Mouse (Mus musculus) myocyte (in vitro differentiated cells): ENCODE data around the gene Ltbp1. TPM values are rescaled to one million over a fixed set of nuclear protein-coding genes. Genes with fewer than 3 reads are reported as not detected.
A peak's percentile ranks its signal among the peaks of the same experiment; 100 is the strongest.

Experiments
- H3K27me3 ChIP-seq: one replicate; pipeline ENCODE4 v1.6.1; 2011; ENCODE audit not compliant: control insufficient read depth, insufficient read depth, insufficient read length
- H3K36me3 ChIP-seq: one replicate; pipeline ENCODE4 v1.6.1; 2011; ENCODE audit not compliant: control insufficient read depth, insufficient read depth
- H3K4me2 ChIP-seq: one replicate; pipeline ENCODE4 v1.6.1; 2011; ENCODE audit warnings: low read depth, control low read depth
- H3K4me3 ChIP-seq: one replicate; pipeline ENCODE4 v1.5.1; 2011; ENCODE audit warnings: mild to moderate bottlenecking, control low read depth, moderate library complexity
- H3K79me2 ChIP-seq: one replicate; pipeline ENCODE4 v1.6.1; 2011; ENCODE audit not compliant: control insufficient read depth, insufficient read depth
- H3ac ChIP-seq: one replicate; pipeline ENCODE4 v1.6.1; 2011; ENCODE audit not compliant: control insufficient read depth, insufficient read length
- CEBPB ChIP-seq: IDR thresholded peaks from 2 replicates; pipeline ENCODE4 v1.6.1; 2011; ENCODE audit warnings: mild to moderate bottlenecking, moderate library complexity; ENCODE audit not compliant: poor library complexity, insufficient read depth, severe bottlenecking
- E2F4 ChIP-seq: IDR thresholded peaks from one replicate; pipeline ENCODE4 v1.6.1; 2011; ENCODE audit warnings: mild to moderate bottlenecking, control low read depth, moderate library complexity; ENCODE audit not compliant: insufficient read depth
- MAX ChIP-seq: IDR thresholded peaks from one replicate; pipeline ENCODE4 v1.6.1; 2011; ENCODE audit warnings: low read depth, mild to moderate bottlenecking, control low read depth
- MYOD1 ChIP-seq, 3 experiments: IDR thresholded peaks; one replicate each; pipeline ENCODE4 v1.6.1; 2011; ENCODE audit warnings: control low read depth in 2 of 3, low read depth in 2 of 3, mild to moderate bottlenecking in 2 of 3, moderate library complexity in 1 of 3; ENCODE audit not compliant: insufficient read length in 2 of 3, control insufficient read depth in 1 of 3
- MYOG ChIP-seq, 3 experiments: IDR thresholded peaks; one replicate each; pipeline ENCODE4 v1.6.1; 2011; ENCODE audit warnings: control low read depth in 2 of 3, low read depth in 2 of 3, mild to moderate bottlenecking in 2 of 3; ENCODE audit not compliant: insufficient read length in 2 of 3, control insufficient read depth in 1 of 3, insufficient read depth in 1 of 3
- POLR2A ChIP-seq: IDR thresholded peaks from one replicate; pipeline ENCODE4 v1.6.1; 2011; ENCODE audit warnings: low read depth, mild to moderate bottlenecking, control low read depth, moderate library complexity; ENCODE audit not compliant: insufficient read length
- POLR2AphosphoS2 ChIP-seq: IDR thresholded peaks from one replicate; pipeline ENCODE4 v1.6.1; 2011; ENCODE audit warnings: low read depth, control low read depth; ENCODE audit not compliant: insufficient read length
- REST ChIP-seq: IDR thresholded peaks from one replicate; pipeline ENCODE4 v1.6.1; 2011; ENCODE audit warnings: mild to moderate bottlenecking, control low read depth, moderate library complexity; ENCODE audit not compliant: insufficient read depth, insufficient read length
- SRF ChIP-seq: IDR thresholded peaks from one replicate; pipeline ENCODE4 v1.6.1; 2011; ENCODE audit warnings: low read depth; ENCODE audit not compliant: control insufficient read depth, insufficient read length
- TCF12 ChIP-seq: IDR thresholded peaks from one replicate; pipeline ENCODE4 v1.6.1; 2011; ENCODE audit warnings: mild to moderate bottlenecking, control low read depth; ENCODE audit not compliant: poor library complexity, insufficient read depth, severe bottlenecking
- TCF3 ChIP-seq: IDR thresholded peaks from one replicate; pipeline ENCODE4 v1.6.1; 2011; ENCODE audit warnings: low read depth, control low read depth; ENCODE audit not compliant: insufficient read length
- USF1 ChIP-seq: IDR thresholded peaks from one replicate; pipeline ENCODE4 v1.6.1; 2011; ENCODE audit warnings: low read depth, mild to moderate bottlenecking, control low read depth, moderate library complexity
- polyA plus RNA-seq: library from polyadenylated mRNA; unstranded; fragments of >200 nt; fragmentation: generic; extraction: Trizol; gene quantifications from one replicate; pipeline ENCODE4 v1.2.1, GENCODE M21; 2012; ENCODE audit warnings: missing spikeins

The Ltbp1 gene
- polyA plus RNA-seq, 1 experiment, result 19.4 TPM

DNA sequence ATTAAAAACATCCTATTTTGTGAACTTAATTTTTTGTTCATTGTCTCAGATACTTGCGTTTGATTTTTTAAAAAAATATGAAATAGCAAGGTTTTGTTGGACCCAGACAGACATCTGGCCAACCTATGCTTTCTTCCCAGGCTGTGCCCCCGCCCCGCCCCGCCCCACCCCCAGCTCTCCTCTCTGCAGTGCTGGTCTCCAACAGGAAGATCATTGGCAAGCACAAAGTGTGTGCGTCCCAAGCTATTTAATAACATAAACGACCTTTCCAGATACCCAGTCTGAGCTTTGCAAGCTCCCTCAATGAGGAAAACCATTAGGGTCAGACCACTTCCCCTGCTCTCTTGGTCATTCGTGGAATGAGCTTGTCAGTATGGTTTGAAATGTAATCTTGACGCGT, 330.3 kb downstream of the Ltbp1 start:
- Histone ChIP-seq H3ac (no peak overlapping the region), H3K4me2 (no peak overlapping the region)
- no peak for TF ChIP-seq USF1
- TF ChIP-seq SRF, result no peak
- no peak for TF ChIP-seq REST
- no peak for TF ChIP-seq TCF3
- TF ChIP-seq MYOD1 (IDR thresholded peaks at IDR 0.05; ENCODE audit: control insufficient read depth in 1 of 3, insufficient read length in 2 of 3, low read depth in 2 of 3), result no peak
- no peak for TF ChIP-seq TCF12
- TF ChIP-seq POLR2A, result no peak
- no peak for TF ChIP-seq MAX
- no peak for TF ChIP-seq CEBPB
- TF ChIP-seq POLR2AphosphoS2, result no peak
- TF ChIP-seq E2F4, result no peak
- TF ChIP-seq MYOG (IDR thresholded peaks at IDR 0.05; ENCODE audit: control insufficient read depth in 1 of 3, insufficient read depth in 1 of 3, insufficient read length in 2 of 3, low read depth in 2 of 3), result no peak

DNA sequence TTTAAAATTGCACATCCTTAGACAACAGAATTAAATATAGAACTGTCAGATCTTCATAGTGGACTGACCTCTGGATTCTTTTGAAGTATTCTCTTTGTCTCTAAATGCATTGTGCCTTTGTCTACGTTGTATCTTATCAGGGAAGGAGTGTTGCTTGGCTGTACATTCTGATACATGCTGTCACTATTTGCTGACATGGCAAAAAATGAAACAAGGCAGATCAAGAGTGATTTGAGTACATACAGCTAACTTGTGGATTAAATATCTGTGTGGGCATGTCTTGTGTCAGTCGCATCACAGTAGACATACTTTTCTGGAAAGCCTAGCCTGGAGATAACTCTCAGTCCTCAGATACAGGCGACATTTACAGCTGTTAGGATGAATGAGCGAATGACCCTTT, 335.9 kb downstream of the Ltbp1 start:
- Histone ChIP-seq H3K79me2 (no peaks in the 10 kb centered on the region), H3K4me2 (no peak overlapping the region), H3ac (no peak overlapping the region), H3K36me3 (no peaks in the 10 kb centered on the region), H3K4me3 (no peak overlapping the region), H3K27me3 (no peaks in the 10 kb centered on the region)
- TF ChIP-seq USF1 (no peak), MAX (no peak), TCF3 (no peak), E2F4 (no peak), CEBPB (no peak), REST (no peak), MYOG (IDR thresholded peaks at IDR 0.05; ENCODE audit: control insufficient read depth in 1 of 3, insufficient read depth in 1 of 3, insufficient read length in 2 of 3, low read depth in 2 of 3) (no peak), POLR2A (no peak), SRF (no peak)

More for the DNA sequence above, 330.3 kb downstream of the Ltbp1 start:
- Histone ChIP-seq H3K27me3 (no peaks in the 10 kb centered on the region), H3K4me3 (no peak overlapping the region), H3K36me3 (no peaks in the 10 kb centered on the region), H3K79me2 (no peaks in the 10 kb centered on the region)

DNA sequence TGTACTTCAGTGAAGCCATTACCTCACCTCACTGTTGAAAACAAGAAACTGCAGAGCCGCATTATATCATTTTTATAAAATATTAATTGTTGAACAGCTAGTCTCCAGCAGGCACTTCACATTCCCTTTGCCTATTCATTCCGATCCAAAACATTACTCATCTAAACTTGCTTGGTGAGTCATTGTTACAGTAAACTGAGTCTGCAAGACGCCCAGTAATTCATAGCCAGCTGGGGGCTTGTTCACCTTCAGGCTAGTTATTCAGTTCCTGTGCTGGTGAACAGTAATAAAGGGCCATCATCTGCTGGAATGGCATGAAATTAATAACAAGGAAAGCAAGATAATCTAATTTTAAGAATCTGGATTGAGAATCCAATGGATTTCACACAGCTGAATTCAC, 339.7 kb downstream of the Ltbp1 start:
- no peak overlapping the region for H3ac ChIP-seq
- no peaks in the 10 kb centered on the region for H3K79me2 ChIP-seq
- no peak for TF ChIP-seq TCF3
- TF ChIP-seq MYOD1 (IDR thresholded peaks at IDR 0.05; ENCODE audit: control insufficient read depth in 1 of 3, insufficient read length in 2 of 3, low read depth in 2 of 3), result no peak
- TF ChIP-seq REST, result no peak
- TF ChIP-seq TCF12, result no peak
- no peak for TF ChIP-seq E2F4
- TF ChIP-seq USF1, result no peak
- no peak for TF ChIP-seq CEBPB
- TF ChIP-seq MAX, result no peak
- TF ChIP-seq MYOG (IDR thresholded peaks at IDR 0.05; ENCODE audit: control insufficient read depth in 1 of 3, insufficient read depth in 1 of 3, insufficient read length in 2 of 3, low read depth in 2 of 3), result no peak
- no peak for TF ChIP-seq POLR2AphosphoS2
- TF ChIP-seq POLR2A, result no peak
- no peak for TF ChIP-seq SRF
- H3K4me2 ChIP-seq, result peak overlapping the region; percentile 56
- no peaks in the 10 kb centered on the region for H3K36me3 ChIP-seq
- no peaks in the 10 kb centered on the region for H3K27me3 ChIP-seq
- H3K4me3 ChIP-seq, result no peak overlapping the region

DNA sequence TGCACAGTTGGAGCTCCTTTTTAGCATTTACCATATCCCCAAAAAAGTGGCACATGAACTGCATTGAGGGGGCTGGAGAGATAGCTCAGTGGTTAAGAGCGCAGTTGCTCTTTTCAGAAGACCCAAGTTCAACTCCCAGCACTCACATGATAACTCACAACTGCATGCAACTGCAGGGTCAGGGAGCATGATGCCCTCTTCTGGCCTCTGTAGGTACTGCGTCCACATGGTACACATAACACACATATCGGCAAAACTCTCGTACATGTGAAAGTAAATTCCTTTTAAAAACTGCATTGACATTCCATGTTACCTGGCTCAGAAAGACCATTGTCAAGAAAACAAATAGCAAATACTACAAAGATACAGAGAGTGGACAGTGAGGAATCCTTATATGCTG, 342.0 kb downstream of the Ltbp1 start:
- Histone ChIP-seq H3K4me2 (no peak overlapping the region), H3K79me2 (no peaks in the 10 kb centered on the region), H3K27me3 (no peaks in the 10 kb centered on the region), H3ac (no peak overlapping the region), H3K36me3 (no peaks in the 10 kb centered on the region), H3K4me3 (no peak overlapping the region)
- TF ChIP-seq MYOG (IDR thresholded peaks at IDR 0.05; ENCODE audit: control insufficient read depth in 1 of 3, insufficient read depth in 1 of 3, insufficient read length in 2 of 3, low read depth in 2 of 3), result no peak
- TF ChIP-seq MYOD1 (IDR thresholded peaks at IDR 0.05; ENCODE audit: control insufficient read depth in 1 of 3, insufficient read length in 2 of 3, low read depth in 2 of 3), result no peak
- TF ChIP-seq USF1, result no peak
- no peak for TF ChIP-seq MAX
- no peak for TF ChIP-seq E2F4
- no peak for TF ChIP-seq TCF3
- no peak for TF ChIP-seq REST
- no peak for TF ChIP-seq POLR2A
- TF ChIP-seq SRF, result no peak
- TF ChIP-seq POLR2AphosphoS2, result no peak
- no peak for TF ChIP-seq CEBPB
- TF ChIP-seq TCF12, result no peak

DNA sequence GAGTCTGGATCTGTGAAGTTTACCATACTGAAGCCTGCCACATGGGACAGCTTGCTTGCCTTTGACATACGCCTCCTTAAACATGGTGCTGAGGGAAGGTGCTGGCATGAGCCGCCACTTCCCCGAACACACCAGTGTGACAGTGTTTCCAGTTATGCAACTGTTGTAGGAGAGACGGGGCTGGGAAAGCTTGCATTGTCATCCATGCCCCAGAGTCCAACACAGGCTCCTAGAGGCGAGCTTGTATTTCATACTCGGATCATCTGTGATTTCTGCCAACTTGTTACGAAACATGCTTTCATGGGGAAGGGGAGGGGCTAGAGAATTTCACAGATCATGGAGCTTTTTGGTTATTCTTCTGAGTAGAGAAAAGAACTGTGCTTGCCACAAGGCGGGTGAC, 343.7 kb downstream of the Ltbp1 start:
- Histone ChIP-seq H3K4me3 (no peak overlapping the region), H3K36me3 (no peaks in the 10 kb centered on the region)

More for the DNA sequence above, 343.7 kb downstream of the Ltbp1 start:
- TF ChIP-seq MYOG (IDR thresholded peaks at IDR 0.05; ENCODE audit: control insufficient read depth in 1 of 3, insufficient read depth in 1 of 3, insufficient read length in 2 of 3, low read depth in 2 of 3) (no peak), SRF (no peak), USF1 (no peak), POLR2A (no peak), CEBPB (no peak), POLR2AphosphoS2 (no peak), MYOD1 (IDR thresholded peaks at IDR 0.05; ENCODE audit: control insufficient read depth in 1 of 3, insufficient read length in 2 of 3, low read depth in 2 of 3) (no peak)
- Histone ChIP-seq H3K4me2 (no peak overlapping the region), H3K27me3 (no peaks in the 10 kb centered on the region), H3ac (no peak overlapping the region), H3K79me2 (no peaks in the 10 kb centered on the region)
